Mouse (Mus musculus) kidney, postnatal 14 days (tissue): ENCODE results near the gene Gm17542.
A peak's percentile ranks its signal among the peaks of the same experiment; 100 is the strongest.
"Not testable (repeated sequence)": the region's sequence is repeated elsewhere in the genome, so short reads cannot be mapped to it uniquely, and the experiment has no call there.

ENCODE experiments used
- DNase-seq: peaks from one replicate; pipeline ENCODE4 v3.0.0; 2022; ENCODE audit warnings: mixed read lengths

Gene Gm17542

GRCm38 (mm10) chr10:58718110-58718509, at the start of gene Gm17542:
TSS of gene Gm17542 (minus strand) at chr10:58718210.
- DNase-seq = not testable (repeated sequence)

DNA sequence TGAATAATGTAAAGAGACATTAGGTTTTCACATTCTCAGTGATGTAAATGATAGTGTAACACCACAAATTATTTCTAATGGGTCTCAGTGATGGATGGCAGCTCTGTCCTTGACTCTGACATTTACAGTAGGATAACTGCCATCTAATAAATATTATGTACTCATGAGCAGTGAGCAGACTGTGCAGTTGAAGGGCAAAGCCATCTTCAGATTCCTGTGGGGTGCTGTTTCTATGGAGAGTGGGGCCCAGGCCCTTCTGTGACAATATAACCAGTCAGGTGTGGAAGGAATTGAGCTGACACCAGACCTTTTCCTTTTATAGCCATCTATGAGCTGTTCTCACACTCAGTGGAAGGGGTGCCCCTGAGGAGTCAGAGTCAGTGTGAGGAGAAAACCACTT, 21.8 kb upstream of the Gm17542 start:
- DNase-seq = no peak

DNA sequence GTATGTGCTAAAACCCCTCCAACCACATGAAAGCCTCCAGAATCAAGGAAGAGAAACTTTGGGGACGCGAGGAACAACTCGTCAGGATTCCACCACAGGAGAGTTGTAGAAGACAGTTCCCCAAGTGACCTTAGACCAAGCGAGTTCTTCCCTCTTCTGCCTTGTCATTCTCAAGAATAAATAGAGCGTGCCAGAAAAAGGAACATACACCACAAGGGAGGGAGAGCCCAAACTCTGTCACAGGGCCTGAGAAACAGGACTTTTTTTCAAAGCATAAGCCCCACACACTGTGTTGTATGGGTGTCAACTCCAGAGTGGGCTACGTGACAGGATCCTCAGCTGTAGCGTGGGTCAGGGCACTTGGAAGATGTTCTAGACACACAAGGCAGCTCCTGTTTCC, 20.1 kb upstream of the Gm17542 start:
- DNase-seq = no peak

DNA sequence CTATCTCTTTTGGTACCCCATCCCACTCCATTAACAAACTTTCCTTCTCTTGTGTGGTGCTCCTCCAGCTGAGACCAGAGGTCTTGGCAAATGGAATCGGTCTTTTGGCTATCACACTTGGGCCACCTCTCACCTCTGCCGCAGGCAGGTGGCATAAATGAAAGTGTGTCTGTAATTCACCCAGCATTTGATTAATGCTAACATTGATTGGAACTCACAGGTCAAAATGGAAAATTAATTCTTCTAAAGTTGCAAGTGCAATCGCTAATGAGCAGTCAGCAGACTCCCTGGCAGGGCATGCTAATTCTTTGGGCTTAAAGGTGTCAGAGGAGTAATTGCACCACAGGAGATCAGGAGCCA, 3.2 kb downstream of the Gm17542 start:
- no peak for DNase-seq

DNA sequence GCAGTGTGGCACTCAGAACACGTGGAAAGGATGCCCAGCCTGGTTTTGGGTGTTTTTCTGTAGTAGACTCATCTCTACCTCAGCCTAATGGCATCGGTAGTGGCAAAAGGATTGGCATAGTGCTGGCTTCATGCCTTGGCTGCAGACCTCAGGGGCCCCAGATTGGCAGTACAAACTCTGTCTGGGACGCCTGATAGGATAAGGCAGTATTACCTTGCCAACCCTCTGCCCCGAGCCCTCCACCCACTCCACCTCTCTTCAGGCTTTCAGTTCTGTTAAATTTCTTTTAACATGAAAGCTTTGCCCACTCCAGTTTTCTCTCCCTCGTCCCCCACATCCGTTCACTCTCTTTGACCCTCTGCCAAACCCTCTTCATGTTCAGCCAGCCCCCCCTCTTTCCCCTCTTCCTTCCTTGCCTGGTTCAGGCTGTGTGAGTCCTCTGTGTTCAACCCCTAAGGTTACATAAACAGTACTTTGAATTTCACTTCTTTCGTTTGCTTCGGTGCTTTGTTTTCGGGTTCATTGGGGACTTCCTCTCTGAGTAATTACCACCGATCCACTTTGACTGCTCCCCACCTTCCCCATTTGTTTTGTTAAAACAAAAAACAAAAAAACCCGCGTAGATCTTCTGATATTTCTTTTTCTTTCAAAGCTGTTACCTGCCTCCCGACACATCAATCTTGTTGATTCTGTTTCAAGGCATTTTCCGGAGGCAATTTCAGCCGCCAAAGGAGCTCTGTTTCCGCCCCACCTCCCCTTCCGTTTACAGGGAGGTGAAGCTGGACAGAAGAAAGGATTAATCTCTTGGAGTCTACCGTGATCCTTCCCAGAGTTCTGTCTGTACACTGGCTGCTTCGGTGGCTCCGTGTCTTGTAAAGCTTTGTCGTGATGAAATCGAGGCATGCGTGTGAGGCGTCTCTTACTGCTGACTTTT, 3.9 kb downstream of the Gm17542 start:
- peak; percentile 8 for DNase-seq

- no peak for DNase-seq
Measured at GRCm38 (mm10) chr10:58713225-58713624, 4.8 kb downstream of the Gm17542 start.

GRCm38 (mm10) chr10:58709021-58709420, 9.0 kb downstream of the Gm17542 start:
- DNase-seq = no peak

- DNase-seq = no peak
Measured at GRCm38 (mm10) chr10:58700578-58700977, 17.4 kb downstream of the Gm17542 start.

DNA sequence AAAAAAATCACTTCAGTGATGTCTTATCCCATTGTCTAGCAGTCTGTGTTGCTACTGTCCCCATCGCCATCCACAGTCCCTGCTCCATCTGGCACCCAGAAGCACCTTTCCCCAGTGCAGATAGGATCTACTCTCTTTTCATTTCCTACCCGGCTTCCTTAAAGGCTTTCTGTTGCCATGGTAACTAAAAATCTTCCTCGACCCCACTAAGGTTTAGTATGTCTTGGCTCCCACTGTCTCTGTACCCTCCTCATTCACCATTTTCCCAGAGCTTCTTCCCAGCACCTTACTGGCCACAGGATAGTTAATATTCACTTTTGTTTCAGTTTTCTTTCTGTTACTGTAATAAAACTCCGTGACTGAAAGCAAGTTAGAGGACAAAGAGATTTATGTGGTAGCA, 17.9 kb downstream of the Gm17542 start:
- DNase-seq = no peak

DNA sequence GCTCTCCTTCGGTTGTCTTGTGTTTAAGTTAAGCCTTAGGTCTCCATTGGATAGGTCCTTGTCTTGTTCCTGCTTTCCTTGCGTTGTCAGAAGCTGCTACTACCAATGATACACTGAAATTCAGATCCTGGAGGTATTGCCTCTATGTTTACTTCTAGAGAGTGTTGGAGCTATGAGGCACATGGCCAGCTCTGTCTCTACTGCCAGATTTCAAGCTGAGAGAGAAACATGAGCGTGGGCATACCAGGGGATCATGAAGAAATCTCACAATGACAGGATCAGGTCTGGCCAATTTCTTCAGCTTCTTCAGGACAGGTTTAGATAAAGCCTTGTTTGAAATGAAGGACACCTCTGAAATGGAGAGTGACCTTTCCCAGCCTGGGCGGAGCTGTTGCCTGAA, 19.1 kb downstream of the Gm17542 start:
- no peak for DNase-seq

GRCm38 (mm10) chr10:58691051-58691450, 27.0 kb downstream of the Gm17542 start:
- DNase-seq = no peak

GRCm38 (mm10) chr10:58679298-58679697, 38.7 kb downstream of the Gm17542 start:
- no peak for DNase-seq

- DNase-seq = peak; percentile 84
Measured at GRCm38 (mm10) chr10:58675533-58675932, 42.5 kb downstream of the Gm17542 start, which contains the start of gene Edar. TSS of gene Edar (minus strand) at chr10:58675654.

DNA sequence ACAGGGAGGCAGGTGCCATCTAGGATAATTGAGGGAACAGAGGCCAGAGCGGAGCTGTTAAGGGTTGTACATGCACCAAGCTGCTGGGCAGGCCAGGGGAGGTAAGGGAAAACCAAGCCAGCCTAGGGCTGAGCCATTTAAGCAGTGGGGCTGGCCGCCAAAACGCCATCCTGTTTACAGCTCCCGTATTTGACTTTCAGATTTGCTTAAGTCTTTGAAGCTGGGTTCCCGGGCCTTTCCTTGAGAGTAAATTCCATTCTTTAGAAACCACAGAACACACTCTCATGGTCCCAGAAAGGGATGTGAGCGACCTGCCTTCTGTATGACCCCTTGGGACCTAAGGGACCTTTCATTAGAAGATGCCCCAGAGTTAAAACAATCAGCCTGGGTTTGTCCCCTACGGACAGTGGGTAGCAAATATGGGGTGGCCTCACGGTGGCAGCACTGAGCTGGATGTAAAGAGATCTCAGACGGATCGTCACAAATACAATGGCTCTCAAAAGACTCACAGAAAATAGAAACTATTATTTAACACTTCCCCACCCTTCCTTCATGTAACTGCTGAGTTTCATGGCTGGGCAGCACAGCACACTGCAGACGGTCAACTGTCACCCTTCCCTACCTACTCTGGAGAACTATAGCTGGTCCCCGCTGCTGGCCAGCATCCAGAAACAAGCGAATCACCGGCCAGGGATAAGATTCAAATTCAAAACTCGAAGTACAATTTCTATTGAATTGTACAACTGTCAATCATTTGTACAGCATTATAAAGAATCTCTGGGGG, 44.5 kb downstream of the Gm17542 start:
- peak; percentile 81 for DNase-seq

DNA sequence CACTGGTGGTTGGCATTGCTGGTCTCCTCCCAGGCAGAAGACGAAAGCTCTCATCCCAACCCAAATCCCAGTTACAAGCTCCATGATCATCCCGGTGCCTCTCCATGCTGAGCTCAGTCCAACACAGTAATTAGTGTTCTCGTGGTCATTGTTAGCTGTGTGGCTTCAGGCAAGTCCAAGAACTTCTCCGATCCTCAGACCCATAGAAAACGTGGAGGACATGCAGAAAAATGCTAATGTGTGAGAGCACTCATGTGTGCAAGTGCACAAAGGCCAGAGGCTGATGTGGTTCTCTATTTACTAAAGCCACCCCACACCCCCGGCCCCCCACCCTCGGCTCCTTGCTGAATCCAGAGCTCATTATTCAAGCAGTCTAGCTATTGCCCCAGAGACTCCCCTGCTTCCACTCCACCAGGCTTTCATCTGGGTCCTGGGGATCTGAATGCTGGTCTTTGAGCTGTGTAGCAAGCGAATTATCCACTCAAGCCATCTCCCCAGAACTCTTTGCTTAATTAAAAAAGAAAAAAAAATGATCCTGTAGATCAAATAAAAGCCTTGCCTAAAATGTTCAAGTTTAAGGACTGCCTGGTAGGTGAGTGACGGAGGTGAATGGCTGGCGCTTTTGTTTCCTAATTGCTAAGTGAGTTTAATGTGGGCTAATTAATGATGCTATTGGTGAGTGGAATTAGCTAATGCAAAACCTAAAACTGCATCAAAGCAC, 45.3 kb downstream of the Gm17542 start:
- DNase-seq = no peak

DNA sequence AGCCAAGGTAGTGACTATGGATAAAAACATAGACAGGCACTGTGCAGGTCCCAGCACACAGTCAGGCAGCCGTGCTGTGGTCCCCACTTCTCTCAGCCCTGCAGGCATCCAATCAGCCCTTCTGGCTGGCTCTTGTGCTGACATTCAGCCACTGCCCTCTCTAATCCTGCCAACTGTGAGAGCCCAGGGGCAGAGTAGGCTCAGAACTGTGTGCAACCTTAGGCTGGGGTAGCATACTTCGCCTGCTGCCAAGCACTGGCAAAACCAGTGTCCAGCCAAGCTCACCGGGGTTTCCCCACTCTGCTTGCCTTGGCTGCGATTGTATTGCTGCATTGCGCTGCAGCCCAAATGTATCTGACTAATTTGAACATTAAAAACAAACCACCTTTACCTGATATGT, 54.1 kb downstream of the Gm17542 start:
- DNase-seq = peak; percentile 24
